Mouse (Mus musculus): ENCODE measurements around the gene Fam3c. TPM values are rescaled to one million over a fixed set of nuclear protein-coding genes. Genes with fewer than 3 reads are reported as not detected.
"Not testable (repeated sequence)": the region's sequence is repeated elsewhere in the genome, so short reads cannot be mapped to it uniquely, and the experiment has no call there.

The Fam3c gene
- polyA plus RNA-seq, 1 experiment from 2014 or later = 65.0 TPM

- no peaks in the 10 kb centered on the region for H3K27me3 ChIP-seq (ENCODE audit: insufficient read depth, low read length)
- H3K36me3 ChIP-seq (ENCODE audit: insufficient read depth, low read length) = no peaks in the 10 kb centered on the region
- no peak overlapping the region for H3K9ac ChIP-seq (ENCODE audit: low read depth, low read length)
- no peak for TF ChIP-seq CTCF (IDR thresholded peaks at IDR 0.05; ENCODE audit: low read depth)
- no peaks in the 10 kb centered on the region; the same call in 1 of the 2 replicates for H3K4me1 ChIP-seq (replicated peaks; ENCODE audit: insufficient read depth, low read length)
- ATAC-seq (replicated peaks; ENCODE audit: low FRiP score, low read depth) = peak; percentile 70
- H3K9me3 ChIP-seq (replicated peaks; ENCODE audit: low read length) = no peaks in the 10 kb centered on the region
- peak overlapping the region; percentile 35 for H3K4me2 ChIP-seq (ENCODE audit: low read length)
- H3K27ac ChIP-seq = no peak overlapping the region
- peak; percentile 55 for DNase-seq (ENCODE audit: low spot score)
- H3K4me3 ChIP-seq (replicated peaks; ENCODE audit: low read depth, low read length) = no peak overlapping the region
- WGBS = 24% methylated on average over 14 of the region's 14 CpGs
Measured at GRCm38 (mm10) chr6:22280217-22280861, 75.7 kb downstream of the Fam3c start.

DNA sequence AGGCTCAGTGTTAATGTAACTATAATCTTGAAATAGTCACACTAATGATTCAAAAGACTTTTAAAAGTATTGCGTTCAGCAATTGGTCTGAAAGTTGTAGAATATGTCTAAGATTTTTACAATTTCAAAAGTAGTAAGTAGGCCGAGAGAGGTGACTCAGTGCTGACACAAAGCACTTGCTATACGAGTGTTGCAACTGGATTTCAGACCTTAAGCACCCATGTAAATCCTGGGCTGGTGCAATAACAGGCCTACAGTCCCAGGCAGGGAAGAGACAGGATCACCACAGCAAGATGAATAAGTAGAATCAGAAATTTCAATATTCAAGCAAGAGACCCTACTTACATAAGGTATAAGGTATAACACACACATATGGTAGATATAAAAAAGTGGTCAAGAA lies 78.1 kb downstream of the Fam3c start:
- H3K36me3 ChIP-seq (ENCODE audit: insufficient read depth, low read length) = no peaks in the 10 kb centered on the region
- H3K27me3 ChIP-seq (ENCODE audit: insufficient read depth, low read length) = no peaks in the 10 kb centered on the region
- H3K9ac ChIP-seq (ENCODE audit: low read depth, low read length) = no peak overlapping the region
- H3K27ac ChIP-seq = no peak overlapping the region
- WGBS = 89% methylated on average over 3 of the region's 3 CpGs
- DNase-seq (ENCODE audit: low spot score) (no peak), ATAC-seq (replicated peaks; ENCODE audit: low FRiP score, low read depth) (no peak)
- TF ChIP-seq CTCF (IDR thresholded peaks at IDR 0.05; ENCODE audit: low read depth) = no peak
- no peaks in the 10 kb centered on the region for H3K9me3 ChIP-seq (replicated peaks; ENCODE audit: low read length)
- no peaks in the 10 kb centered on the region; the same call in 1 of the 2 replicates for H3K4me1 ChIP-seq (replicated peaks; ENCODE audit: insufficient read depth, low read length)
- H3K4me2 ChIP-seq (ENCODE audit: low read length) = no peak overlapping the region
- H3K4me3 ChIP-seq (replicated peaks; ENCODE audit: low read depth, low read length) = no peak overlapping the region

- Histone ChIP-seq H3K9ac (ENCODE audit: low read depth, low read length) (no peak overlapping the region), H3K36me3 (ENCODE audit: insufficient read depth, low read length) (no peaks in the 10 kb centered on the region), H3K27ac (no peak overlapping the region), H3K27me3 (ENCODE audit: insufficient read depth, low read length) (no peaks in the 10 kb centered on the region), H3K4me2 (ENCODE audit: low read length) (no peak overlapping the region), H3K4me3 (replicated peaks; ENCODE audit: low read depth, low read length) (no peak overlapping the region), H3K4me1 (replicated peaks; ENCODE audit: insufficient read depth, low read length) (no peaks in the 10 kb centered on the region), H3K9me3 (replicated peaks; ENCODE audit: low read length) (no peaks in the 10 kb centered on the region)
- no peak for TF ChIP-seq CTCF (IDR thresholded peaks at IDR 0.05; ENCODE audit: low read depth)
- ATAC-seq (replicated peaks; ENCODE audit: low FRiP score, low read depth) (no peak), DNase-seq (ENCODE audit: low spot score) (no peak)
- 71% methylated on average over 8 of the region's 8 CpGs for WGBS
Measured at GRCm38 (mm10) chr6:22269840-22270521, 86.1 kb downstream of the Fam3c start.

DNA sequence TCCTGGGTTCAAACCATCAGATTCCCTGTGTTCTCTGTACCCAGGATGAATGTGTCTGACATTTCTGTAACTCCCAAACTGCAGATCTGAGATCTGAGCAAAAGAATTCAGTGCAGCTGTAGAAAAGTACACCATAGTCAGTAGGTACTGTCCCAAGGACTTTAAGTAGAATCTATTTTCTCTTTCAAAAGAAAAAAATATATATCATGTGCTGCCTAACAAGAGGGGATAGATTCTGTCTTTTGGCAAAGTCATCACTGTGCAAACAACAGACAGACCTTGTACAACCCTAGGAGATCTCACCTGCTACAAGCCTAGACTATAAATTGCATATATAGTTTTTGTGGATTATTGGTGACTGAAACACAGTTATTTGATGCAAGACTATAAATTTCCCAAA lies 87.4 kb downstream of the Fam3c start:
- Histone ChIP-seq H3K4me3 (replicated peaks; ENCODE audit: low read depth, low read length) (no peak overlapping the region), H3K4me1 (replicated peaks; ENCODE audit: insufficient read depth, low read length) (no peaks in the 10 kb centered on the region), H3K9me3 (replicated peaks; ENCODE audit: low read length) (no peaks in the 10 kb centered on the region), H3K36me3 (ENCODE audit: insufficient read depth, low read length) (no peaks in the 10 kb centered on the region), H3K27me3 (ENCODE audit: insufficient read depth, low read length) (no peaks in the 10 kb centered on the region), H3K9ac (ENCODE audit: low read depth, low read length) (no peak overlapping the region), H3K4me2 (ENCODE audit: low read length) (no peak overlapping the region), H3K27ac (no peak overlapping the region)
- TF ChIP-seq CTCF (IDR thresholded peaks at IDR 0.05; ENCODE audit: low read depth) = no peak
- no peak for DNase-seq (ENCODE audit: low spot score)
- no peak for ATAC-seq (replicated peaks; ENCODE audit: low FRiP score, low read depth)

- TF ChIP-seq CTCF (IDR thresholded peaks at IDR 0.05; ENCODE audit: low read depth) = no peak
- no peaks in the 10 kb centered on the region for H3K36me3 ChIP-seq (ENCODE audit: insufficient read depth, low read length)
- ATAC-seq (replicated peaks; ENCODE audit: low FRiP score, low read depth) (no peak), DNase-seq (ENCODE audit: low spot score) (no peak)
- no peaks in the 10 kb centered on the region for H3K4me1 ChIP-seq (replicated peaks; ENCODE audit: insufficient read depth, low read length)
- no peaks in the 10 kb centered on the region for H3K27me3 ChIP-seq (ENCODE audit: insufficient read depth, low read length)
- WGBS = 66% methylated on average over 5 of the region's 5 CpGs
- no peak overlapping the region for H3K4me3 ChIP-seq (replicated peaks; ENCODE audit: low read depth, low read length)
- H3K9me3 ChIP-seq (replicated peaks; ENCODE audit: low read length) = no peaks in the 10 kb centered on the region
- no peak overlapping the region for H3K4me2 ChIP-seq (ENCODE audit: low read length)
- no peak overlapping the region for H3K9ac ChIP-seq (ENCODE audit: low read depth, low read length)
- H3K27ac ChIP-seq = no peak overlapping the region
Measured at GRCm38 (mm10) chr6:22267807-22268667, 88.0 kb downstream of the Fam3c start.

DNA sequence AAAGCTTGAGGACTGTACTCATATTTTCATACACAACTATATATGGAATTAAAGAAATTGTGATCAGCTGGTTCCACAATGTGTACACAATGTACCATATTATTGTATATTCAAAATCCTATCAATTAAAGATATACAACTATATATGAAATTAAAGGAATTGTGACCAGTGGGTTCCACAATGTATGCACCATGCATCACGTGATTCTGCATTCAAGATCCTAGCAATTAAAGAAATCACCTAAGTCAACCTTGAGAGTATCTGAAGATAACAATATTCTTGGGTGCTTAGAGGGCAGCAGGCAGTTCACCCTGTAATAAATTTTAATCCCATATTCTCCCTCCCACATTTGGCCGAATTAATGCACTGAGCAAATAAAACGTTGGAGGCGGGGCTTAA lies 90.0 kb downstream of the Fam3c start:
- 68% methylated on average over 4 of the region's 4 CpGs for WGBS
- no peak for DNase-seq (ENCODE audit: low spot score)
- no peak overlapping the region for H3K9ac ChIP-seq (ENCODE audit: low read depth, low read length)
- ATAC-seq (replicated peaks; ENCODE audit: low FRiP score, low read depth) = no peak
- H3K4me1 ChIP-seq (replicated peaks; ENCODE audit: insufficient read depth, low read length) = no peaks in the 10 kb centered on the region
- no peaks in the 10 kb centered on the region for H3K36me3 ChIP-seq (ENCODE audit: insufficient read depth, low read length)
- no peak for TF ChIP-seq CTCF (IDR thresholded peaks at IDR 0.05; ENCODE audit: low read depth)
- H3K4me3 ChIP-seq (replicated peaks; ENCODE audit: low read depth, low read length) = no peak overlapping the region
- H3K4me2 ChIP-seq (ENCODE audit: low read length) = no peak overlapping the region
- no peak overlapping the region for H3K27ac ChIP-seq
- no peaks in the 10 kb centered on the region for H3K27me3 ChIP-seq (ENCODE audit: insufficient read depth, low read length)
- H3K9me3 ChIP-seq (replicated peaks; ENCODE audit: low read length) = no peaks in the 10 kb centered on the region

DNA sequence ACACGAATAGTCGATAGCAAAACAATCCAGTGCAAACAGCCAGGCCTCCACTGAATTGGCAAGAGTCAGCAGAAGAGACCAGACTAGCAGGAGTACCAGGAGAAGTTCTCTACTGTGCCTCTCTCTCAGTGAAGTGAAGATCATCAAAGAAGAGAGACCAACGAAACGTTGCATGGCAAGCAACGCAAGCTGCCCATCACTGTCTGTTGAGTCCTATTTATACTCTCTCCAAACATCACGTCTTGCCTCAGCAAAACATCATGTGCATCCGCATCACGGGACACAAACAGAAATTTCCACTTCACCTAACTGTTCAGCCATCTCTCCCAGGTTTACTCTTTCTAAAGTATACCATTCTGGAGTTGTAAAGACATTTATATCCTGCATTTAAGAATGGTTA lies 91.9 kb downstream of the Fam3c start:
- not testable (repeated sequence) for H3K36me3 ChIP-seq (ENCODE audit: insufficient read depth, low read length); H3K9ac ChIP-seq (ENCODE audit: low read depth, low read length); ATAC-seq (replicated peaks; ENCODE audit: low FRiP score, low read depth); H3K4me1 ChIP-seq (replicated peaks; ENCODE audit: insufficient read depth, low read length); H3K4me2 ChIP-seq (ENCODE audit: low read length); DNase-seq (ENCODE audit: low spot score); H3K27ac ChIP-seq; H3K4me3 ChIP-seq (replicated peaks; ENCODE audit: low read depth, low read length); H3K9me3 ChIP-seq (replicated peaks; ENCODE audit: low read length); H3K27me3 ChIP-seq (ENCODE audit: insufficient read depth, low read length)
- 89% methylated on average over 8 of the region's 8 CpGs for WGBS

Data from kidney, postnatal 0 days (tissue).